Mouse (Mus musculus): ENCODE data around the gene 5430419D17Rik. TPM values are rescaled to one million over a fixed set of nuclear protein-coding genes. Genes with fewer than 3 reads are reported as not detected.

Gene 5430419D17Rik
- total and polyA plus RNA-seq, 3 experiments = not detected

- Histone ChIP-seq H3K36me3 (replicated peaks in 1 of 2; ENCODE audit: control insufficient read depth in 1 of 2, insufficient read depth in 1 of 2, low read length in 1 of 2) (no peaks in the 10 kb centered on the region), H3K27ac (ENCODE audit: insufficient read depth, low read depth) (no peak overlapping the region), H3K9ac (ENCODE audit: insufficient read depth, low read depth) (no peak overlapping the region), H3K27me3 (replicated peaks) (peaks cover 61% of the 10 kb centered on the region), H3K79me2 (replicated peaks; ENCODE audit: control insufficient read depth, extremely low read depth, insufficient read depth, poor library complexity, severe bottlenecking) (no peaks in the 10 kb centered on the region), H3K9me3 (replicated peaks; ENCODE audit: low read length) (no peaks in the 10 kb centered on the region), H3K4me2 (ENCODE audit: insufficient read depth, low read depth, poor library complexity, severe bottlenecking) (no peak overlapping the region), H3K4me3 (replicated peaks in 1 of 3; ENCODE audit: low read depth in 2 of 3, low read length in 2 of 3, poor library complexity in 1 of 3) (no peak overlapping the region), H3K4me1 (ENCODE audit: control insufficient read depth in 1 of 2, insufficient read depth in 2 of 2) (no peaks in the 10 kb centered on the region)
- DNase-seq (ENCODE audit: extremely low read depth) = no peak
- TF ChIP-seq IRF4 (IDR thresholded peaks at IDR 0.05; ENCODE audit: low read depth, low read length) (no peak), SIN3A (IDR thresholded peaks at IDR 0.05; ENCODE audit: low read length) (no peak), POLR2AphosphoS2 (IDR thresholded peaks at IDR 0.05; ENCODE audit: low read depth, low read length) (no peak), E2F4 (IDR thresholded peaks at IDR 0.05; ENCODE audit: insufficient replicate concordance, low read depth, low read length) (no peak), ETS1 (conservative IDR thresholded peaks at IDR 0.05; ENCODE audit: low read depth, low read length) (no peak)
- dilution Hi-C loops (cut with MboI; ENCODE audit: extremely low pct_ligation_motif_present, extremely low pct_unique_long_range_greater_than_20kb, low sequenced_read_pairs) (no loop called here), in situ Hi-C loops (cut with MboI; ENCODE audit: low pct_ligation_motif_present, low pct_unique_long_range_greater_than_20kb, low sequenced_read_pairs) (no loop called here)
Observed at GRCm38 (mm10) chr7:131236091-131236490, 61.9 kb downstream of the 5430419D17Rik start.

- dilution Hi-C loops (cut with MboI; ENCODE audit: extremely low pct_ligation_motif_present, extremely low pct_unique_long_range_greater_than_20kb, low sequenced_read_pairs) (no loop called here), in situ Hi-C loops (cut with MboI; ENCODE audit: low pct_ligation_motif_present, low pct_unique_long_range_greater_than_20kb, low sequenced_read_pairs) (no loop called here)
- Histone ChIP-seq H3K4me1 (ENCODE audit: control insufficient read depth in 1 of 2, insufficient read depth in 2 of 2) (no peaks in the 10 kb centered on the region), H3K9me3 (replicated peaks; ENCODE audit: low read length) (no peaks in the 10 kb centered on the region), H3K36me3 (replicated peaks in 1 of 2; ENCODE audit: control insufficient read depth in 1 of 2, insufficient read depth in 1 of 2, low read length in 1 of 2) (no peaks in the 10 kb centered on the region), H3K9ac (ENCODE audit: insufficient read depth, low read depth) (no peak overlapping the region), H3K27ac (ENCODE audit: insufficient read depth, low read depth) (no peak overlapping the region), H3K79me2 (replicated peaks; ENCODE audit: control insufficient read depth, extremely low read depth, insufficient read depth, poor library complexity, severe bottlenecking) (no peaks in the 10 kb centered on the region), H3K4me2 (ENCODE audit: insufficient read depth, low read depth, poor library complexity, severe bottlenecking) (no peak overlapping the region), H3K4me3 (replicated peaks in 1 of 3; ENCODE audit: low read depth in 2 of 3, low read length in 2 of 3, poor library complexity in 1 of 3) (no peak overlapping the region), H3K27me3 (replicated peaks) (peaks cover 75% of the 10 kb centered on the region)
- DNase-seq (ENCODE audit: extremely low read depth) = no peak
- TF ChIP-seq ZNF384 (IDR thresholded peaks at IDR 0.05; ENCODE audit: low read depth, low read length) (no peak), MAX (IDR thresholded peaks at IDR 0.05; ENCODE audit: low read length) (no peak), CHD2 (IDR thresholded peaks at IDR 0.05; ENCODE audit: low read length) (no peak), JUND (conservative IDR thresholded peaks at IDR 0.05; ENCODE audit: low read depth, low read length) (no peak), TCF12 (IDR thresholded peaks at IDR 0.05; ENCODE audit: low read depth, low read length) (no peak), ZC3H11A (IDR thresholded peaks at IDR 0.05; ENCODE audit: low read depth, low read length) (no peak), TBP (conservative IDR thresholded peaks at IDR 0.05; ENCODE audit: low read depth, low read length) (no peak), NELFE (IDR thresholded peaks at IDR 0.05; ENCODE audit: low read depth, low read length) (no peak), CHD1 (IDR thresholded peaks at IDR 0.05; ENCODE audit: low read depth, low read length) (no peak), ELF1 (IDR thresholded peaks at IDR 0.05; ENCODE audit: low read depth, low read length) (no peak), HCFC1 (IDR thresholded peaks at IDR 0.05; ENCODE audit: low read depth, low read length) (no peak), SIN3A (IDR thresholded peaks at IDR 0.05; ENCODE audit: low read length) (no peak), SMC3 (IDR thresholded peaks at IDR 0.05; ENCODE audit: low read depth, low read length) (no peak), POLR2A (IDR thresholded peaks at IDR 0.05; ENCODE audit: low read depth, low read length) (no peak)
Observed at GRCm38 (mm10) chr7:131244993-131245392, 70.8 kb downstream of the 5430419D17Rik start.
